Mouse (Mus musculus): ENCODE results near the gene Cab39. TPM values are rescaled to one million over a fixed set of nuclear protein-coding genes. Genes with fewer than 3 reads are reported as not detected.
A peak's percentile ranks its signal among the peaks of the same experiment; 100 is the strongest.

The Cab39 gene
- 29.2 and 32.6 TPM in 2 replicates for polyA plus RNA-seq (2014; fragmentation: Nextera tagmentation; extraction: Ambion mirVana)

DNA sequence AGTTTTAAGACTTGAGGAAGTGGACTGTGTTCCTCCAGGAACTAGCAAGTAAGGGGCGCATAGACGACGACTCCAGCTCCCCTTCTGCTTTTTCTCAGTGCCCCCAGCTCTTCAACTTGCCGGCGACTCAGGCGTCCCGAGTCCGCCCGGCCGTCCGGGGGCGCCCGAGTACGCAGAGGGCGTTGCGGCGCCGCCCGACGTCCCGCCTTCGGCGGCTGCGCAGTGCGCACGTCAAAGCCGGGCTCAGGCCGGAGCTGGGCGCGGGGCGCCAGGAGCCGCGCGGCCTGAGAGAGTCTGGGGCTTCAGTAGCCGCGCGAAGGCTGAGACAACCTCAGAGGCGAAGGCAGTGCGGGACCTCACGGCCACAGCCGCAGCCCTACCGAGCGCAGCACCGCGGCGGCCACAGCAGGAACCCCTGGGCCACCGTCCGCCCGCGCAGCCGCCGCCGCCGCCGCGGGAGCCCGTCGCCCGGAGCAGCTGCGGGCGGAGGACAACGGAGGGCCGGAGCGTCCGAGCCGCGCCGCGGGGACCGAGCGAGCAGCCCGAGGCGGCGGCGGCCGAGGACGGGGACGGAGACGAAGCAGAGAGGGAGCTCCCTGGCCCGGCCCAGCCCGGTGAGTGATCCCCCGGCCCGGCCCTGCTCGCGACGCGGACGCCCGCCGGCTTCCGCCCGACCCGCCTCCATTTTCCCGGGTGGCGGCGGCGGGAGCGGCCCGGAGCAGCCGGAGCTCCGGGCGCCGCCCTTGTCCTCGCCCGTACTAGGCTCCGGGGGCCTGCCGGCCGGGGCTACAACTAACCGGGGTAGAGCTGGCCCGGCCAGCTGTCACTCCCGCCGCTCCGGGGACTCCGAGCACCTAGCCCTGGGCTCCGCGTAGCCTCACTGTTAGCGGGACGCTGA lies at the start of gene Cab39:
Cab39 (plus strand) TSS at position 234 of the 898 bp plus-strand sequence.
- peak within 1 kb of the TSS; percentile 85 for H3K4me2 ChIP-seq
- H3K27ac ChIP-seq (ENCODE audit: low read depth, low read length) = peak within 1 kb of the TSS; percentile 91
- WGBS = under 1% methylated on average over 94 of the region's 118 CpGs
- H3K9me3 ChIP-seq (ENCODE audit: control insufficient read depth, low read length) = no peaks in the 10 kb centered on the region
- no peaks in the 10 kb centered on the region for H3K36me3 ChIP-seq (ENCODE audit: control insufficient read depth, insufficient read depth, low read length)
- peaks cover 4% of the 10 kb centered on the region; the same call in 1 of the 2 replicates for H3K4me1 ChIP-seq (replicated peaks; ENCODE audit: control insufficient read depth, insufficient read depth, low read length)
- peak within 1 kb of the TSS; percentile 97 for H3K9ac ChIP-seq (ENCODE audit: low read depth, low read length)
- DNase-seq (ENCODE audit: low spot score) = peak; percentile 84
- H3K4me3 ChIP-seq (ENCODE audit: low read depth, low read length) = peak within 1 kb of the TSS; percentile 97
- ATAC-seq (replicated peaks; ENCODE audit: low FRiP score) = peak; percentile 89
- H3K27me3 ChIP-seq (replicated peaks; ENCODE audit: control insufficient read depth, insufficient read depth, low read length) = no peaks in the 10 kb centered on the region

DNA sequence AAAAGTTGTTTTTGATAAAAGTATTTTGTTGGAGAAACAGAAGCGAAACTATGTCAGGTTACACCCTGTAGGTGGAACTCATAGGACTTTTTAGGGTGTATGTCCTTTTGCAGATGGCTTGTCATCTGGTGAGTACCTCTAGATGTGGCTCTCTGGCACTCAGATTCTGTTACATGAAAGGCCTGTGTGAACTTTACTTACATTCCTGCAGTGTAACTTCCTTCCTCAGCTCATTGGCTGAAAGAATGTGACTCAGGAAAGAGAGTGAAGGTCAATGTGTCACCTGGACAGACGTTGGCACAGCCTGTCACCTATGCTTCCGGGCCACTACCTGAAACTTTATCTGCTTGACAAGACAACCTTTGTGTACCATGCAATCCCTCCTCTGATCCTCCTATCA lies 48.7 kb upstream of the Cab39 start:
- no peak overlapping the region for H3K27ac ChIP-seq (ENCODE audit: low read depth, low read length)
- no peak overlapping the region for H3K4me2 ChIP-seq
- no peak for DNase-seq (ENCODE audit: low spot score)
- no peak overlapping the region for H3K9ac ChIP-seq (ENCODE audit: low read depth, low read length)
- H3K27me3 ChIP-seq (replicated peaks; ENCODE audit: control insufficient read depth, insufficient read depth, low read length) = no peaks in the 10 kb centered on the region
- no peaks in the 10 kb centered on the region; the same call in 1 of the 2 replicates for H3K4me1 ChIP-seq (replicated peaks; ENCODE audit: control insufficient read depth, insufficient read depth, low read length)
- H3K9me3 ChIP-seq (ENCODE audit: control insufficient read depth, low read length) = no peaks in the 10 kb centered on the region
- no peaks in the 10 kb centered on the region for H3K36me3 ChIP-seq (ENCODE audit: control insufficient read depth, insufficient read depth, low read length)
- WGBS = 80% methylated on average over 3 of the region's 3 CpGs
- ATAC-seq (replicated peaks; ENCODE audit: low FRiP score) = no peak
- H3K4me3 ChIP-seq (ENCODE audit: low read depth, low read length) = no peak overlapping the region

DNA sequence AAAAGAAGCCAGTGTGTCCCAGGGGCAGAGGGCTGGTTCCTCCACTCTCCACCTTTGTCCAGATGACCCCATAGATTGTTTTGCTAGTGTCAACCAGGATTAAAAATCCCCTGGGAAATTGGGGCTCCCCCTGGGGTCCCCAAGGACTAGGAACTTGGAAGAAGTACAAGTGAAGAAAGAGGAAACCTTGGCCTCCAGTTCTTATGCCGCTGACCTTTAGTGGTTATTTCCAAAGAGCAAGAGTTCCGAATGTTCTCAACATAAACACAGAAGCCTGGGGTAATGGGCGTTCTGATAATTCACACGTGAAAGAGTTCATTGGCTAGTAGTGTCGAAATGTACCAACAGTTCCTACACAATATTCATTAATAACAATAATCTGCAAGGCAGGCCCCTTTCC lies 46.7 kb upstream of the Cab39 start:
- no peak for ATAC-seq (replicated peaks; ENCODE audit: low FRiP score)
- no peak overlapping the region for H3K4me2 ChIP-seq

DNA sequence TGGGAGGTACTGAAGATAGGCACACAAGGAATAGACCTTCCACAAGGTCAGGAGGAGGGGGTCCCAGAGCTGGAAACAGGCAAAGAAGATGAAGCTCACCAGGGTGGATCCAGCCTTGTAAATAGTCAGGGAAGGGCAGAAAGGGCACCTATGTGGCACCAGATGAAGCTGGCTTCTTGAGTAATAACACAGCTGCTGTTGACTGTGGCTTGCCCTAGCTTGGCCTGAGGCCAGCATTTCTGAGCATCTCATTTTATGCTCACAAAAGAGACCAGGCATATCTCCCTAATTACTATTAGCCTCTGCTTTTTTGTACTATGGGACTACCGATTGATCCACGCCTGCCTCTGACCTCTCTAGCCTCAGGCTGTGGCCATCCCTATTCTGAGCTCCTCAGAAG lies 43.4 kb upstream of the Cab39 start:
- Histone ChIP-seq H3K36me3 (ENCODE audit: control insufficient read depth, insufficient read depth, low read length) (no peaks in the 10 kb centered on the region), H3K9ac (ENCODE audit: low read depth, low read length) (no peak overlapping the region), H3K4me1 (replicated peaks; ENCODE audit: control insufficient read depth, insufficient read depth, low read length) (peaks cover 10% of the 10 kb centered on the region), H3K27me3 (replicated peaks; ENCODE audit: control insufficient read depth, insufficient read depth, low read length) (no peaks in the 10 kb centered on the region), H3K27ac (ENCODE audit: low read depth, low read length) (no peak overlapping the region), H3K4me2 (no peak overlapping the region), H3K9me3 (ENCODE audit: control insufficient read depth, low read length) (no peaks in the 10 kb centered on the region), H3K4me3 (ENCODE audit: low read depth, low read length) (no peak overlapping the region)
- ATAC-seq (replicated peaks; ENCODE audit: low FRiP score) (no peak), DNase-seq (ENCODE audit: low spot score) (no peak)
- 86% methylated on average over 2 of the region's 2 CpGs for WGBS

More for the DNA sequence above, 46.7 kb upstream of the Cab39 start:
- no peak for DNase-seq (ENCODE audit: low spot score)
- Histone ChIP-seq H3K27me3 (replicated peaks; ENCODE audit: control insufficient read depth, insufficient read depth, low read length) (no peaks in the 10 kb centered on the region), H3K27ac (ENCODE audit: low read depth, low read length) (no peak overlapping the region), H3K9ac (ENCODE audit: low read depth, low read length) (no peak overlapping the region), H3K4me3 (ENCODE audit: low read depth, low read length) (no peak overlapping the region), H3K9me3 (ENCODE audit: control insufficient read depth, low read length) (no peaks in the 10 kb centered on the region), H3K36me3 (ENCODE audit: control insufficient read depth, insufficient read depth, low read length) (no peaks in the 10 kb centered on the region), H3K4me1 (replicated peaks; ENCODE audit: control insufficient read depth, insufficient read depth, low read length) (peaks cover 4% of the 10 kb centered on the region; the same call in 1 of the 2 replicates)
- WGBS = 79% methylated on average over 5 of the region's 5 CpGs

DNA sequence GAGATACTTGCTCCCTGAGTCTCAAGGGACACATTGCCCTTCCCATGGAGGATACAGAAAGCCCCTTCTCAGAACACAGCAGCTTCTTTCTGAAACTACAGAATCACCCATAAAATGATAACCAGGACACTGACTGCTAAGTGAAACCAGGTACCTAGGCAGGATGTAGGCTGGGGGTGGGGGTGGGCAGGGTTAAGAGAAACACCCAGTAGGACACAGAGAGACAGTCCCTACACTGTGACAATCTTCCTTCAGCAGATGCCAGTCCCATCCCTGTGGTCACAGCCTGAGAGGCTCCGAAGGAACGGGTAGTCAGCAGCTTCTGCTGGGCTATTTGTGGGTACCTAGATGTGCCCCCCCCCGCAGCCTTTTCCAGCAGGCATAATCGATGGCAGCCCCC lies 42.6 kb upstream of the Cab39 start:
- WGBS = 65% methylated on average over 4 of the region's 4 CpGs
- ATAC-seq (replicated peaks; ENCODE audit: low FRiP score) (no peak), DNase-seq (ENCODE audit: low spot score) (no peak)
- H3K9me3 ChIP-seq (ENCODE audit: control insufficient read depth, low read length) = no peaks in the 10 kb centered on the region
- no peak overlapping the region for H3K9ac ChIP-seq (ENCODE audit: low read depth, low read length)
- H3K27ac ChIP-seq (ENCODE audit: low read depth, low read length) = no peak overlapping the region
- no peak overlapping the region for H3K4me2 ChIP-seq
- no peaks in the 10 kb centered on the region for H3K27me3 ChIP-seq (replicated peaks; ENCODE audit: control insufficient read depth, insufficient read depth, low read length)
- H3K4me3 ChIP-seq (ENCODE audit: low read depth, low read length) = no peak overlapping the region
- H3K36me3 ChIP-seq (ENCODE audit: control insufficient read depth, insufficient read depth, low read length) = no peaks in the 10 kb centered on the region
- H3K4me1 ChIP-seq (replicated peaks; ENCODE audit: control insufficient read depth, insufficient read depth, low read length) = peaks cover 10% of the 10 kb centered on the region

DNA sequence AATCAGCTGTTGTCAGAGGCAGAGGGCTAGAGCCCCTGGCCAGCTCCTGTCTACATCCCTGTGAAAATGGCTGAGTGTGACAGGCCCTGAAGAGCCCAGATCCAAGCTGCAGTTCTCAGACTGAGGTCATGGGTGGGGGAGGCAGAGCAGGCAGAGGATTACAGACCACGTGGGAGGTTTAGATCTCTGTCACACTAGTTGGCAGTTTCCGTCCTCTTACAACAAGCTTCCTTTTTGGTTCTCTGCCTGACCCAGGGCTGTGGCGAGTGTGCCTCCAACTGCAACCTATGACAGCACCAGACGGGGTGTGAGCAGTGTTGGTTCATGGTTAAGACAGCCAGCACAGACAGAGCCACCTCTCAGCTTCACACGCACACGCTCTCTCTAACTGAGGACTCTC lies 41.7 kb upstream of the Cab39 start:
- H3K27ac ChIP-seq (ENCODE audit: low read depth, low read length) = no peak overlapping the region; the same call in 1 of the 2 replicates
- 44% methylated on average over 6 of the region's 6 CpGs for WGBS
- H3K36me3 ChIP-seq (ENCODE audit: control insufficient read depth, insufficient read depth, low read length) = no peaks in the 10 kb centered on the region
- DNase-seq (ENCODE audit: low spot score) = no peak
- H3K9ac ChIP-seq (ENCODE audit: low read depth, low read length) = no peak overlapping the region
- no peaks in the 10 kb centered on the region for H3K27me3 ChIP-seq (replicated peaks; ENCODE audit: control insufficient read depth, insufficient read depth, low read length)
- H3K9me3 ChIP-seq (ENCODE audit: control insufficient read depth, low read length) = no peaks in the 10 kb centered on the region
- no peak overlapping the region for H3K4me2 ChIP-seq
- ATAC-seq (replicated peaks; ENCODE audit: low FRiP score) = peak; percentile 48; the same call in 1 of the 2 replicates
- H3K4me3 ChIP-seq (ENCODE audit: low read depth, low read length) = no peak overlapping the region
- H3K4me1 ChIP-seq (replicated peaks; ENCODE audit: control insufficient read depth, insufficient read depth, low read length) = peaks cover 10% of the 10 kb centered on the region

DNA sequence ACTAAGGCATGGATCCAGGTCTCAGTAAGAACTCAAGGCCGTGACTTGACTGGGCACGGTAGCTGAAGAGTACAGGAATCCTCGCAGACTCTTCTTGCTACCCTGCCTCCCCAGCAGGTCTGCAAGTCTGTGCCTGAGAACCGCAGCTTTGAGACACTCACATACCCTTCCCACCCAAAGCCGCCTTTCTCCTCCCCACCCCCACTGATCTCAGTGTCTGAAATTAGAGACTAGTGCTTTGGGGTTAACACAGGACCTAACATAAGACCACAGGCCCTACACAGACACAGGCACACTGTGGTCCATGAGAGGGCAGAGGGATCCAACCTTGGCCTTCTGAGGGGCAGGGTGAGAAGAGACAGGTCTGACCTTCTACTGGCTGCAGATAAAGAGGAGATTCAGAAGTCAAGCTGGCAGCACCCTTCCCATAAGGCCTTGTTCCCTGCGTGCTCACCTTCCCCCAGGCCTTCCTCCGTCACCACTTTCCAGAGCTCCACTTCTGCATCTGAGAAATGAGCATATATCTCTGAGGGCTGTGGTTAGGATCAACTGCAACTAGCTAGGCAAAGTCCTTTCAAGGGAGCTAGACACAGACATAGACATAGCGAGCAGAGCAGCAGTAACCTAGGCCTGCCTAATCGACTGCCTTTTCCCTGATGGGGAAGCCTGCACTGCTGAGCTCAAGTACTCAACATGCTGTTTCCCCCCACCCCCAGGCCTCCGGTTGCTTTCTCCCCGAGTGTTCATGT lies 41.1 kb upstream of the Cab39 start:
- Histone ChIP-seq H3K4me2 (no peak overlapping the region), H3K27ac (ENCODE audit: low read depth, low read length) (no peak overlapping the region; the same call in 1 of the 2 replicates), H3K4me1 (replicated peaks; ENCODE audit: control insufficient read depth, insufficient read depth, low read length) (peaks cover 10% of the 10 kb centered on the region), H3K4me3 (ENCODE audit: low read depth, low read length) (no peak overlapping the region), H3K27me3 (replicated peaks; ENCODE audit: control insufficient read depth, insufficient read depth, low read length) (no peaks in the 10 kb centered on the region), H3K9ac (ENCODE audit: low read depth, low read length) (no peak overlapping the region), H3K9me3 (ENCODE audit: control insufficient read depth, low read length) (no peaks in the 10 kb centered on the region), H3K36me3 (ENCODE audit: control insufficient read depth, insufficient read depth, low read length) (no peaks in the 10 kb centered on the region)
- ATAC-seq (replicated peaks; ENCODE audit: low FRiP score) (no peak), DNase-seq (ENCODE audit: low spot score) (no peak)
- 69% methylated on average over 11 of the region's 11 CpGs for WGBS

DNA sequence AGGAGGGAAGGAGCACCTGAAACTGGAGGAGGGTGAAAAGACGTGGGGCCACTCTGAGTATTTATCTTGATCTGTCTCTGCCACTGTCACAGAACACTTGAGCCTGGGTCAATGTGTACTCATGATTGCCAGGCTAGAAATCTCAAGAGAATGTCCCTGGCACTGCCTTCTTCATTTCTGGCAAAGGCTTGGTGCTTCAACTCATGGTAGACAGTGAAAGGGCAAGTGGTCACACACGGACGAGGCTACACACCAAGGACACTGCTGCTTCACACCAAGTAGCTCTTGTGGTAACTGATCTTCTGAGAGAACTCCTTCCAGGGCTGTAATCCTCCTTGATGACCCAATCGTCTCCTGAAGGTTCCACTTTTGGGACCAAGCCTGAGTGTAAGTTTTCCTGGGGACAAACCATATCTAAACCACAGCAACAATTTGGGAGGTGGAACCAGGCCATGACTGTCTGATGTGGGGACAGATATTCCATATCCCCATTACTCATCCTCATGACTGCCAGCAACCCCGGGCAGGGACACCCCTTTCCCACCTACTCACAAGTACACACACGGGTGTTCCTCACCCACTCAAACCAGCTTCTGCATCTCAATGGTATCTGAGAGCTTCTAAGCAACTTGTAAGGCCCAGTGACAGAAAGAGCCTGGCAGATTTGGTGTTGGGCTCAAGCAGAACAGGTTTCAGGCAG lies 35.6 kb upstream of the Cab39 start:
- Histone ChIP-seq H3K4me2 (no peak overlapping the region), H3K27me3 (replicated peaks; ENCODE audit: control insufficient read depth, insufficient read depth, low read length) (no peaks in the 10 kb centered on the region), H3K4me3 (ENCODE audit: low read depth, low read length) (no peak overlapping the region), H3K36me3 (ENCODE audit: control insufficient read depth, insufficient read depth, low read length) (no peaks in the 10 kb centered on the region), H3K4me1 (replicated peaks; ENCODE audit: control insufficient read depth, insufficient read depth, low read length) (peaks cover 6% of the 10 kb centered on the region), H3K9ac (ENCODE audit: low read depth, low read length) (no peak overlapping the region), H3K27ac (ENCODE audit: low read depth, low read length) (no peak overlapping the region), H3K9me3 (ENCODE audit: control insufficient read depth, low read length) (no peaks in the 10 kb centered on the region)
- no peak for DNase-seq (ENCODE audit: low spot score)
- ATAC-seq (replicated peaks; ENCODE audit: low FRiP score) = no peak
- 55% methylated on average over 6 of the region's 6 CpGs for WGBS

Measured in liver, embryonic 11.5 days (tissue).